Mouse (Mus musculus): ENCODE data around the gene Vwa1.

The Vwa1 gene

GRCm38 (mm10) chr4:155780895-155781294, 6.4 kb upstream of the Vwa1 start:
- peak; percentile 24 for DNase-seq (ENCODE audit: low spot score)

- no peak for DNase-seq (ENCODE audit: low spot score)
Observed at GRCm38 (mm10) chr4:155779498-155779897, 5.0 kb upstream of the Vwa1 start.

GRCm38 (mm10) chr4:155777816-155778215, 3.3 kb upstream of the Vwa1 start:
- DNase-seq (ENCODE audit: low spot score): no peak

DNA sequence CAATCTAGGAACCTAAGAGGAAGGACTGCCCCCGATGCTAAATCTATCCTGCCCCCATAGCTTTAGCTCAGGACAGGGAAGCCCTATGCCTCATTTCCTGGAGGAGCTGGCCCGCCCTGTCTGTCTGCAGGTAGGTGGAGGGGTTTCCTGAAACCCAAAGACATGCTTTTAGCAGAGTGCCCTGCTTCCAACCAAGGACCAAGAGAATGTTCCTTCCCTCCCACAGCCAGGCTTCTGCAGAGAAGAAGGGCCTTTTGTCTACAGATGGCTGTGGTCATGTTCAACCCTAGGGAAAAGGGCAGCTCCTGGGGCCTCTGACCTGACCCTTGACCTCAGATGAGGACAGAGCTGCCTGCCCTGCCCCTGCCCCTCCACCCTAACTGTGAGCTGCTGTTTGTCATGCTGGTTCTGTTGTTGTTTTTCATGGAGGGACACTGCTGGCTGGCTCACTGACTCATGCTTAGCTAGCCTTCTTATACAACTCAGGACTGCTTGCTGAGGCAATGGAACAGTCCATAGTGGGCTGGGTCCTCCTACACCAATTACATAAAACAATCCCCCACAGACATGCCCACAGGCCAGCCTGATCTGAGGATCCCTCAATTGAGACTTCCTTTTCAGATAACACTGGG, 2.3 kb upstream of the Vwa1 start:
- DNase-seq (ENCODE audit: low spot score): peak; percentile 84

- no peak for DNase-seq (ENCODE audit: low spot score)
Observed at GRCm38 (mm10) chr4:155775855-155776254, 1.4 kb upstream of the Vwa1 start.

DNA sequence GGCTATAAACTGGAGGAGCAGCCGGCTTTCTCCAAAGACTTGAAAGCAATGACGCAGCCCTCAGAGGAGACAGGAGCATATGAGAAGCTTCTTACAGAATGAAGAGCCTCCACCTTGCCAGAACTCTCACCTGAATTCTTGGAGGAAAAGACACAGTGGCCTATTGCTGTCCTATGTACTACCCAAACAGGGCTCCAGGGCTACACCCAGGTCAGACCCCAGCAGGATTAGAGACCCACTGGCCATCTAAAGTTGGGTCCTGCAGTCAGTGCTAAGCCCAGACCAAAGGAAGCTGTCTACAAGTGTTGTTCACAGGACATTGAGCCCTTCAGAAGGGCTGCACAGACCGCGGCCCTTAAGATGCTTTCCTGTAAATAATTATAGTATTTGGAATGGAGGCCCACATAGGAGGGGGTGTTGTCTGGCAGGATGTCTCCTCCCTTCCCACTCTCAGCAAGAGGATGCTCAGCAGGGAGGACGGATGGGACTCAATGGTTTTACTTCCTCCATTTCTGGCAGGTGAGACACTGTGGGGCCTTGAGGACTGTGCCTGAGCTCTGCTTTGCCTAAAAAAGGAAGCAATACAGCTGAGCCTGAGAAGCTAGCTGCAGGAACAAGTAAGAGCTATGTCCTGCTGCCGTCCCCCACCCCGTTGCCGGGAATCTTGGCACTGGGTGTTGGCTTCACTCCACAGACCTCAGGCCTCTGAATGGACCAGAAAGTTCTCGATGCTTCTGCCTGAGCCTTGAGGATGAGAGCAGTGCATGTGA, 658 bp upstream of the Vwa1 start:
- no peak for DNase-seq (ENCODE audit: low spot score)

DNA sequence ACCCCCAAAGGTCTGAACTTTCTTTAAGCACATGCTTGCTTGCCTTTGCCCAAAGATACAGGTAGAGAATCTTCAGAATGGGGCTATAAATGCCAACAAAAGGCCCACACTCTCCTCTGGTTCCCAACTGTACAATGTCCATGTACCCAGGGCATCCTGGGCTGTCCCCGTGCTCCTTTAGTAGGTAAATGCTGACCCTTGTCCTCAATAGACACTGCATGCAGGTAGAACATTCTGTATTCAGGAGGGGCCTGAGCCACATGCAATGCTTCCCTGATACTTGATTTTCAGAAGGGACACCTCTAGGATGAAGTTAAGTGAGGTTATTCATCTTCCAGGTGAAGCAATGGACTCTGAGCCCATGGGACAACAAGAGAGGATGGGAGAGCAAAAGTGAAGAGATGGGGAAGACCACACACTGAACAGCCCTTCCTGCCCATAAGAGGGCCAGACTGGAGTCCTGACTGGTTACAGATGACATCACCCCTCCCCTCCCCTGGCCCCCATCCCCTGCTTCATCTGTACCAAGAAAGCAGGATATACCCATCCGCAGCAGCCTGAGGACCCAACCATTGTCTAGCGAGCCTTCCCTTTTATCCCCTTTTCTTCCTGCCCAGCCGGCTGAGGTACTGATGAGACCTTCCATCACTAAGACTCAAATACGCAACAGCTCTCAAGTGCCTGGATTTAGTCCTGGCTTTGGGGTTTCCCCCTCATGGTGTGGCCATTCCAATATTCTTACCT, 991 bp downstream of the Vwa1 start:
- peak; percentile 17 for DNase-seq (ENCODE audit: low spot score)

GRCm38 (mm10) chr4:155772786-155773185, 1.7 kb downstream of the Vwa1 start:
- no peak for DNase-seq (ENCODE audit: low spot score)

- DNase-seq (ENCODE audit: low spot score): no peak
Observed at GRCm38 (mm10) chr4:155771706-155772105, 2.8 kb downstream of the Vwa1 start.

DNA sequence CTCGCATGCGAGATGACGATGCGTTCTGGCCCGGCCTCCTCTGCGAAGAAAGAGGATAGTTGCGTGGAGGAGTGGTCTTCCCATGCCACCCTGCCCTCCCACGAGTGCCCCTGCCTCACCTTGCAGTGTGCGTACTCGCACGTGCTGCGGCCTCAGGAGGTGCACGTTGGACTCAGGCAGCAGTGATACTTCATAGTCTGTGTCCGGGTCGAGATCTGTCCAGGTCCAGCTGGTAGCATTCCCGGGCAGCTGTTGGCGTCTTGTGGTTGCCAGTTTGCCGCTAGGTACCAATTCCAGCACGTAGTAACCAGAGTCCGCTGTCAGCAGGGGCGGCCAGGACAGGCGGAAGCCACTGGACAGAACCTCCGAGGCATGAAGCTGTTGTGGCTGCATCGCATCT, 3.9 kb downstream of the Vwa1 start:
- no peak for DNase-seq (ENCODE audit: low spot score)

DNA sequence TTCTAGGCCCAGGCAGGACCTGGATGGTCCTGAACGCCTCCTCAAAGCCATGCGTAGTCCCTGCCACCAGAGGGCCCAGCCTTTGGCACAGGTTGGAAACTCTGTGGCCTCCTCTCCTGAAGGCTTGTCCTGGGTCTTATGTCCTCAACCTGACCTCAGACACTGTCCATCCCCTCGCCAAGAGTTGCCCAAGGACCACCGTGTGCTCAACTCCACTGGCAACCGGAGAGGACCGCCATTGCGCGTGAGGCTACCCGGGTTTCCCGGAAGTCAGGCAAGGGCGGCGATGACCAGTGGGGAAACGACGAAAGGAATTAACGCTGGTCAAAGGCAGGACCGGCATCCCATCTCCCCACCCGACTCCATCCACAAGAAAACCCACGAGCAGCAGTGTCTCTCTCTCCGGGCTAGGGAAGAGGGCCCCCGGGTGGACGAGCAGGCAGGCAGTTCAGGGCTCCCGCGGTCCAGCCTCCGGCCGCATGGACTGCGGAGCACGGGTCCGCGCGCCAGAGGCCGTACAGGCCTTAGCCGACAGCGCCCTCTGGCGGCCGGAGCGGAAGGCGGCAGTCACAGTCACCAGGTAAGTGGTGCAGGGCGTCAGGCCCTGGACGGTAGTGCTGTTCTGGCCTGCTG, 4.5 kb downstream of the Vwa1 start:
- peak; percentile 96 for DNase-seq (ENCODE audit: low spot score)

DNA sequence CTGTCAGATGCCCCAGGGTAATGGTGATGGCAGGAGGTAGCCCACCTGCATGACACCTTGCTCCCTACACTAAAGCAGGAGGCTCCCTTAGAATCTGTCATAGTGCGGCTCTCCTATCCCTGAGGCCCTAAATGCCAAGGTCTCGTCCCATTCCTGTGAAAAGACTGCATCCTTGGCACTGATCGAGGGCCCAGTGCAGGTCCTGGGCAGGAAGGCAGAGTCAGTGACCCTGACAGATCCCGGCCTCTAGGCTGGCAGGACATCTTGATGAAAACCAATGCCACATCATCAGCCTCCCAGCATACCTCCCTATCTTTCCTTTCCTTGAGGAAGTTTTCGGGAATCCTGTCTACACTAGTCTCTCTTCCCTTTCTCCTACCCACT, 5.0 kb downstream of the Vwa1 start:
- no peak for DNase-seq (ENCODE audit: low spot score)

DNA sequence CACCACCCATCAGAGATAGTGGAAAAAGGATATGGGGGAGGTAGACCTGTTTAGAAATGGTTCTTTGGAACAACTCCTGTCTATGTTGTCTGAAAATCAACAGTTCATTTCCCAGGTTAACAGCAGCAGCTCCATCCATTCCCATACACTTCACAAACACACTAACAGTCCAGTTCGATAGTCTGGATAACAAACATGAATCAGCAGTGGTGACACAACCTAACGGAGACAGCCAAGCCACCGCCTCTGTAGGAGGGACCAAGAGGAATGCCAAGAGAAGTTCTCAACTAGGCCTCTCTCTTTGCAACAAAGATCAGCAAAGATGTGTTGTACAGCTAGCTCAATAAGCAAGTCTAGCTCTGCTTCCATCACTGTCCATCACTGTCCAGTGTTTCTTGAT, 12.1 kb downstream of the Vwa1 start:
- no peak for DNase-seq (ENCODE audit: low spot score)

DNA sequence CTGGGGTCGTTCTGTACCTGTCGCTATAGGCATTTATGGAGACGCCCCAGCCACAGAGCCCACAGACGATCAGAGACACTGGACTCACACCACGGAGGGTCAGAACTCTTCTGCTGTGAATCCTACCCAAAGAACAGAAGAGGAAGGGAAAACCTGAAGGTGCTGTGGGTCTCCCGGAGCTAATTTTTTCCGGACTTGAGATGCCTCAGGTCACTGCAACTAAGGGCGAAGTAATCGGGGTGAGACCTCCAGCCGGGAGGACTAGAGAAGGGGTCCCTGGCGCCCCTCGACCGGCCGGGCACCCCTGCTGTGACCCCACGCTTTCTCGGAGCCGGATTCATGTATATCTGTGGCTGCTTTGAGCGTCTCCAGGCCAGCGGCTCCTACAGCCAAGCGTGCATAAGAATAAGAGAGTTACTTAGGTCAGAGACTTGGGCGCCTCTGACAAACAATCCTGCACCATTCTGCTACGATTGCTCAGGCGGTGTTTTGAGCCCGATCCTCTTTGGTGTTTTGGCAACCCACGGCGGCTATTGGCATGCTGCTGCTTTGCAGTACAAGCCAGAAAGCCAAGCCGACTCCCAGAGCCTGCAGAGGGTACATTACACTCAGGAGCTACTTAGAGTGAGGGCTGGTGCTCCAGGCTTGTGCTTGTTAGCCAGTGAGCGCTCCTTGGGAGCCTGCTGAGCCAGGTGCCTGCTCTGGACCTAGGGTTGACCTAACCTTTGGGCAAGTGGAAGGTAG, 13.0 kb downstream of the Vwa1 start:
- no peak for DNase-seq (ENCODE audit: low spot score)

DNA sequence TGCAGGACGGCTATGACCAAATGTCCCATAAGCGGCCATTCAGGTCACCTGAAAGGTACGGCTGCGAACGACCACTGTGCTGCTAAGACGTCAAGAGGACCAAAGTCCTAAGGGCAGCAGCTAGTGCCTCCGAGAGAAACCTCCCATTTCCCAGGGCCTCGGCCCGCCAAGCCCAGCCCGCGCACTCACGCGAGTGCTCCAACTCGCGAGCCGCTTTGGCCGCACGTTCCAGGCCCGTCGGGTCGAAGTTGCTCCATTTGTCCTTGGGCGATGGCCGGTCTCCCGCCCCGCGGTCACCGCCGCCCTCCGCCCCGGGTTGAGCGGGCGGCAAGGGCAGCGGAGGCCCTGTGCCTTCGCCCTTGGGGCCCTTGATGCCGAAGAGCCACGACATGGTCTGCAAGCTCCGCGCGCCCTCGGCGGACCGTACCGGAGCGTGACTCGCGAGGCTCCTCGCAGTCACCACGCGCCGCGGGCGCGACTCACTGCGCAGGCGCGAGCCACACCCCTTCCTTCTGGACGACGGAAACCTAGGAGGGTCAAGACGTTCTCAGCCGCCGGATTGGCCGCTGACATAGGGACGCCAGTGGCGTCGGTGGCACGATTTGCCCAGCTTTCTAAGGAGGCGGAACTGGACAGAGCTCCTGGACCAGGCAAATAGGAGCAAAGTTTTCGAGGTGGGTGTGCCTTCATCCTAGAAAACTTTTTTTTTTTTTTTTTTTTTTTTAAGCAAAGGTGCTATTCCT, 13.7 kb downstream of the Vwa1 start, which contains the start of gene Atad3a:
Gene Atad3a (minus strand): TSS at position 481 of the 743 bp plus-strand sequence.
- DNase-seq (ENCODE audit: low spot score): peak; percentile 98

- DNase-seq (ENCODE audit: low spot score): peak; percentile 22
Observed at GRCm38 (mm10) chr4:155759862-155760612, 14.5 kb downstream of the Vwa1 start.

- DNase-seq (ENCODE audit: low spot score): no peak
Observed at GRCm38 (mm10) chr4:155757011-155757410, 17.5 kb downstream of the Vwa1 start.

DNA sequence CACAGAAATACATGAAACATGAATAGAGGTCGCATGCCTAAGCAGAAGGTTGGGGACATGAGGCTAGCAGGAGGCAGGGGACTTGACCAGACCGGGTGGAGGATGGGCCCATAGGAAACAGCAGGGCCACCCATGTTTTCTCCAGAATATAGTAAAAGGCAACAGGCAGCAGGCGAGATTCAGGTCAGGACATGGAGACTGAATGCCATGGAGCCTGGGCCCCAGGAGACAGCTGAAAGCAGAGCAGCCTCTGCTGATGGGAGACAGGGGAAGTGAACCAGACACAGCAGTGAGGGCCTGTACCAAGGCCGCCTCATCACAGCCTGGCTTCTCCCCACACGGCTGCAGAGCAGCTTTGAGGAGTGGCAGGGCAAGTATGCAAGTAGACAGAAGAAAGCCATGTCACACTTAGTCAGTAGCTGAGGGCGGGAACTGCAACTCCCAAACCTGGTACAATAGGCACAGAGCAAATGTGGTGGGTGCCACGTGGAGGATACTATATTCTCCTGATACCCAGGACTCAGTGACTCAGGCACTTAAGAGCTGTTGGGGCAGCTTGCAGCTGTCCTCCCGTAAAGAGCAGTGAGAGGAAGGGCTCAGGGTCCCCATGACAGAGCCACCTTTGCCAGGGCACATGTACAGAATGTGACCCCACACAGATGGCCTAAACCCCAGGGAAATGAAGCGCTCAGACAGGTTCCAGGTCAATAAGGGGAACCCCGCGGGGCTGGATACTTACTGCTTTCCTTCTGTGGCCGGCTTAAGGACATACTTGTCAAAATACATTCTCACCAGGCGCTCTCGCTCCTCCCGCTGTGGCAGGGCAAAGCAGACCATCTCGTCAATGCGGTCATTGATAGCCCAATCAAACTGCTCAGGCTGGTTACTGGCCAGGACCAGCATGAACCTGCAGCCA, 27.7 kb downstream of the Vwa1 start:
- DNase-seq (ENCODE audit: low spot score): no peak

DNA sequence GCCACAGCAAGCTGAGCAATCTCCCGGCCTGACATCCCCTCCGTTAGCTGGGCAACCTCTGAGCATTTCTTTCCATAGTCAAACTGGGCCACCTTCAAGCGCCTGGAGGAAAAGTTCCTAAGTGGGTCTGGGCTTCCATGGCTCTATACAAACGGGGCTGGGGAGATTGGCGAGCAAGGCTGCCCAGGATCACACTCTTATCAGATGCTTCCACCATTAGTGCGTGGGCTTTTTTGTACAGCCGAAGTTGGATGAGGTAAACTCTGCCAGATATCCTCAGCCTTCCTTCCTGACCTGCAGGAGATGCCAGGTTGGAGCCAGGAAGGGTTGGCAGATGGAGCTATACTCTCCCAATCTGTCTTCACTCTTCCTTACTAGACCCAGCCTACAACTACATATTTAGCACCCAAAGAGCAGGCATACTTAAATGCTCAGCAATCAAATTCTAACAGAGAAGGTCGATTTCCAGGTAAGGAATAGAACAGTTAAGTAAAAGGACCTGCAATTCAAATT, 28.4 kb downstream of the Vwa1 start:
- no peak for DNase-seq (ENCODE audit: low spot score)

All from embryo, embryonic 10 days (tissue).